Mouse (Mus musculus) left cerebral cortex, adult 2 months (tissue): ENCODE measurements around the gene Trpv4. TPM values are rescaled to one million over a fixed set of nuclear protein-coding genes. Genes with fewer than 3 reads are reported as not detected.

Experiments used
- DNase-seq, 2 experiments: peaks; one replicate each; pipeline ENCODE4 v3.0.0; 2021 to 2022; ENCODE audit warnings: low spot score in 2 of 2, mixed read lengths in 1 of 2; ENCODE audit errors: extremely low spot score in 1 of 2
- H3K27ac ChIP-seq: fragments of 200-600 bp; 2 replicates; pipeline ENCODE4 v1.8.1; 2022
- H3K4me3 ChIP-seq: fragments of 200-600 bp; 2 replicates; pipeline ENCODE4 v1.8.1; 2022
- CTCF ChIP-seq: fragments of 200-600 bp; IDR thresholded peaks from 2 replicates; pipeline ENCODE4 v1.8.1; 2022; ENCODE audit warnings: antibody characterized with exemption, mild to moderate bottlenecking, moderate library complexity
- intact Hi-C: fragments of 180-260 bp; cut with DNase I; formaldehyde crosslinking; loops from one replicate; pipeline ENCODE4 v1.15.1; 2025
- total RNA-seq, 2 experiments: library from RNA; stranded (reverse); gene quantifications; 2 replicates each; pipeline ENCODE4 v1.2.3; 2021

Gene Trpv4
- total RNA-seq, 2 experiments from 2014 or later: 1.8 to 2.2 TPM

DNA sequence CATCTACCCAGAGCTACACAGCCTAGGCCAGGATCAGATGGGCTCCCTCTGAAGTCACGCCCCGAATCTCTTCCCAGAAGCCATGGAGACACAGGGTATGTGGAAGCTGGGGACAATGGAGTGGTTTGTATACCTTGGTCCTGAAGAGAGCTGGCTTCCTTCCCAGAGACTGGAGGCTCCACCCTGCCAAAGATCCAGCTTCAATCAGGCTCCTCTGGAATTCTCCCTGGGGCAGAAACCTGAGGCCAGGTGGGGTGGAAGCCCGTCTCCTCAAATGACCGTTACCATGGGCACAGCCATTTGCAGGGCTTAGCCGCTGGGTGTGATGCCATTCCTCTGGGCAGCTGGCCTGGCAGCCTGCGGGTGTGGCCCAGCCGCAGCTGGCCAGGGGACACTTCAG is 6.5 kb upstream of the Trpv4 start:
- intact Hi-C loops: loop anchor here (5.0 kb wide), 2 partner anchors 37 to 282 kb away; partner anchors contain the start of genes Kctd10 and Ube3b
- no peak for TF ChIP-seq CTCF
- no peak for DNase-seq
- no peak overlapping the region for H3K4me3 ChIP-seq
- H3K27ac ChIP-seq: no peak overlapping the region

DNA sequence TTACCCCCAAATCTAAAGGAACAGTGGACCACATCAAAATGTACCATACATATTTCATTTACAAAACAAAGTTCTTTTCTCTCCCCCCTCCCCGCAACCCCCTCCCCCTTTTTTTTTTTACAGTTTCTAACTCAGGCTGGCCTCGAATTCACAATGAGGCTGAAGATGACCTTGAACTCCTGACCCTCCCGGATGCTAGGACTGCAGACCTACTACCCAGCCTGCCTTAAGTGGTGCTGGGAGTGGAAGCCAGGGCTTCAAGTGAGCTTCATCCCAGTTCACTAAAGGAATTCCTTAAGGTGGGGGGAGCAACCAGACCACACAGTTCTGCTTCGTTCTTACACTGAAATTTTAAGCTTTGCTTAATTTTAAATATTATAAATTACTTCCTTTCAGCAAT is 5.9 kb upstream of the Trpv4 start:
- no peak for DNase-seq
- no peak for TF ChIP-seq CTCF
- intact Hi-C loops: loop anchor here (5.0 kb wide), 1 partner anchor 37 kb away; no protein-coding TSS in a partner anchor
- no peak overlapping the region for H3K4me3 ChIP-seq
- H3K27ac ChIP-seq: no peak overlapping the region

DNA sequence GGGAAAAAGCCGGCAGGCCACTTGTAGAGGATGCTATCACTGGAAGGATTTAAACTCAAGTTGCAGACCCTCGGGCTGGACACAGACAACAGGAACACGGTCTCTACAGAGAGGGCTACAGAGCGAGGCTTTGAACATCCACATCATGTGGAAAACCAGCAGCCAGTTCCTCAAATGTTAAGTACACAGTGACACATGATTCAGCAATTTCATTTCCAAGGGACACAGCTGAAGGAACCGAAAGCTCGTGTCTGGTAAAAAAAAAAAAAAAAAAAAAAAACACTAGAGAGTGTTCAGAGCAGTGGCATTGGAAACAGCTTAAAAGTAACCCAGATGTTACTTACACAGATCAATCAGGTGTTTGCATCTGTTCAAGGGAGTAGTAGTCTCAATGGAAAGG is 2.8 kb upstream of the Trpv4 start:
- no peak for DNase-seq
- intact Hi-C loops: loop anchor here (5.0 kb wide), 1 partner anchor 34 kb away; no protein-coding TSS in a partner anchor
- no peak for TF ChIP-seq CTCF
- H3K4me3 ChIP-seq: no peak overlapping the region
- H3K27ac ChIP-seq: no peak overlapping the region

DNA sequence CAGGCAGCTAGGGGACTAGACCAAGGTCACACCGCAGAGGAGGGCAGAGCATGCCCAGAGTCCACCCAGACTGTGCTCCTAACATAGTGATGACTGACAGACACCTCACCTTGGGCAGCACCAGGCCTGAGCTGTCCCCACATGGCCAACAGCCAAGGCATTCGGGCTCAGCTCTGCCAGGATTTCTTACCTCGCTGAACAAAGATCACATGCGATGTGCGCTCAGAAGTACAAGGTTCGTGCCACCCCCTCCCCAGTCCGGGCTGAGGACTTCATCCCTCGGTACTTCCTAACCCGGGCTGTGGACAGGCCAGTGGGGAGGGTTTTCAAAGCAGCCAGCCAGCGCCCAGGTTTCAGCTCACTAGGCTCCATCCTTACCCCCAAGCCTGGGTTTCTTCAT is 795 bp downstream of the Trpv4 start:
- Histone ChIP-seq H3K4me3 (no peak overlapping the region), H3K27ac (no peak overlapping the region)
- intact Hi-C loops: no loop called here
- DNase-seq: no peak
- no peak for TF ChIP-seq CTCF

DNA sequence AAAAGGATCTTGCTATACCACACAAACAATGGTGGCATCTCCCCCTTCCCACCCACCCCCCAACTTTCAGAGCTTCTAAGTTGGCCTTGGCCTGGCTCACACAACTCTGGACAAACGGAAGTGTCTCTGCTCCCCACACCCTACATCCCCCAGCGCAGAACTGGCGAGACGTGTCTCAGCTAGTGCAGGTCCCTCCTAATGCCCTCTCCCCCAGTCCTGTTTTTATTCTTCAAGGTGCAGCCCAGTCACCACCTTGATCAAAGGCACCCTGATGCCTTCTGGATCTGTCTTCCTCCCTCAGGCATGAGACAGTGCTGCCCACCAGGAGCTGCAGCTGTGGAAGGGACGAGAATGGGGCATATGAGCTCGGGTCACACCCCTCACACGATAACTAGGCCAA is 1.9 kb downstream of the Trpv4 start:
- no peak overlapping the region for H3K4me3 ChIP-seq
- intact Hi-C loops: no loop called here
- no peak for TF ChIP-seq CTCF
- no peak for DNase-seq
- no peak overlapping the region for H3K27ac ChIP-seq

DNA sequence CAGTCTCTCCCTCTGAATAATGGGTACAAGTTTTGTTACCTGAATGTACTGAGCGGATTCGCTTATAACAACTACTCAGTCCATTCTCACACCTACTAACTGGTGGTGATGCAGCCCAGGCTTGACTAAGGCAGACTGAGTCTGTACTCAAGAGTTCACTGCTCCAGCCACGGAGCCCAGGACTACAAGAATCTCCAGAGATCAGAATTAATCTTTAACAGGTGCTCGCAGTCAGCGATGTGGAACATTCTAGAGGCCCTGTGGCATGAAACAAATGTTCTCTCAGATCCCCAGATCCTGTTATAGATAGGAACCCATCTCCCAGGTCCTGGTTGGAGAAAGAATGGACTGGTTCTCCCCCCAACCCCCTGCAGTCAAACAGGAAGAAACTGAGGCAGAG is 2.5 kb downstream of the Trpv4 start:
- no peak for TF ChIP-seq CTCF
- DNase-seq: no peak
- H3K4me3 ChIP-seq: no peak overlapping the region
- no peak overlapping the region for H3K27ac ChIP-seq
- intact Hi-C loops: no loop called here

DNA sequence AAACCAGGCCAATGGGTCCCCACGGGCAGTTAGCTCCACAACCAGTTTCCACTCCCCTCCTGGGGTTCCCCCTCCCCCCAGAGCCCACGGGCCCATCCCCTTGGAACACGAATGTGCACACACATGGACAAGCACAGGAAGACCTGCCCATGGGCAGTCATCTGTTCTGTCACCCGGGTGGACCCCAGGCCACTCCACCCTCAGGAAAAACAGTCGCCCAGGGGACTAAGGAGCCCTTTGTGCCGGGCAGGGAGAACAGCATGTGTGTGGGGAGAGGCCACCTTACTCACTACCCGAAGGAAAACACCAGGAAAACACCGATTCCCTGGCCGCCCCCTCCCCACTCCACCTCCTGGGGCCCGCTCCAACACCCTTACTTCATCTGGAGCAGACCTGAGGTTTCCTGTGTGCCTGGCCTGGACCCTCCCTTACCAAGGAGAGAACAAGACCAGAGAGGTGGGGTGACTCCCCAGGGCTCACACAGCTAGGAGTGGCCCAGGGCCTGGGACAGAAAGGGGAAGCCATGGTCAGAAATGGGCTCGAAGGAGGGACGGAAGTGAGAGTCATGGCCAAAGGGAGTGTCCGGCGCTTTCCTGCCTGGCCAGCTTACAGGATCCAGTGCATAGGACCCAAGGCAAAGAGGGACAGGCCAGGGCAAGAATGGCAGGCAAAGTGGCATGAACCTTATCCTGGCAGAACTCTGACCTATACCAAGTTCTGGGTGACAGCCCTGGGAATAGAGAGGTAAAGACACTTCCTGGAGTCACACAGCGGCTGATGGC is 4.4 kb downstream of the Trpv4 start:
- DNase-seq: no peak
- H3K4me3 ChIP-seq: no peak overlapping the region
- no peak for TF ChIP-seq CTCF
- intact Hi-C loops: no loop called here
- no peak overlapping the region for H3K27ac ChIP-seq

DNA sequence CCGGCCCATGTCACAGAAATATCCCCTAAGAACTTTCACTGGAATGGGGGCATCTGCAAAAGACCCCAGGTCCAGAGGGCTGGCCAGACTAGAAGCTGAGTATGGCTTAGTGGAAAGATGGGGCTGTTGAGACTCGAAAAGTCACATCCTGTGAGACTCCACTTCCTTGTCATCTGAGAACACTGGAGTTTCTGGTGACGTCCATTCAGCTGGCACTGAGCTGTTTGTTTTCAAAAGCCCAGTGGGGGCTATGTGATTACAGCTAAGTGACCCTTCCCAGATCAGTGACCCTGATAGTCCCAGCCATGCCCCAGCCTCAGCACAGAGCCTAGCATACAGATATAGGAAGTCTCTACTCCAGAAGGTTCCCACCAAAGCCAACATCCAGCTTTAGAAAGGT is 6.8 kb downstream of the Trpv4 start:
- DNase-seq: no peak
- intact Hi-C loops: no loop called here
- no peak for TF ChIP-seq CTCF
- no peak overlapping the region for H3K27ac ChIP-seq
- no peak overlapping the region for H3K4me3 ChIP-seq

DNA sequence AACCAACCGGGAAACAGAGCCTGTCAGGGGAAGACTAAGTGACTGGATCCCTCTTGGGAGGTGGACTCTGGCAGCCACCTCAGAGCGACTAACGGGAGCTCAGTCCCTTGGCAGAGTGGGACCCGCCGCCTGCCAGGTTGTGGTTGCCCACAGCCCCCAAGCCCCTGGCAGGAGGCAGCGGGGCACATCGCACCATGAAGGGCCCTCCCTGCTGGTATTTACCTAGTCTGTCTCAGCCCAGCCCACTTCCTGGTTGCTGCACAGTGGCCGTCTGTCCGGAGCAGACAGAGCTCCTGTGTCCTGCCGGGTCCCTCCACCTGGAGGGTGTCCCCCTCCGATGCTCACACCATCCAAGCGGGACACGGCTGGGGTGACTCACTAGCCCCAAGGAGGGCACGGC is 7.2 kb downstream of the Trpv4 start:
- no peak for TF ChIP-seq CTCF
- Histone ChIP-seq H3K27ac (no peak overlapping the region), H3K4me3 (no peak overlapping the region)
- no peak for DNase-seq
- intact Hi-C loops: no loop called here

DNA sequence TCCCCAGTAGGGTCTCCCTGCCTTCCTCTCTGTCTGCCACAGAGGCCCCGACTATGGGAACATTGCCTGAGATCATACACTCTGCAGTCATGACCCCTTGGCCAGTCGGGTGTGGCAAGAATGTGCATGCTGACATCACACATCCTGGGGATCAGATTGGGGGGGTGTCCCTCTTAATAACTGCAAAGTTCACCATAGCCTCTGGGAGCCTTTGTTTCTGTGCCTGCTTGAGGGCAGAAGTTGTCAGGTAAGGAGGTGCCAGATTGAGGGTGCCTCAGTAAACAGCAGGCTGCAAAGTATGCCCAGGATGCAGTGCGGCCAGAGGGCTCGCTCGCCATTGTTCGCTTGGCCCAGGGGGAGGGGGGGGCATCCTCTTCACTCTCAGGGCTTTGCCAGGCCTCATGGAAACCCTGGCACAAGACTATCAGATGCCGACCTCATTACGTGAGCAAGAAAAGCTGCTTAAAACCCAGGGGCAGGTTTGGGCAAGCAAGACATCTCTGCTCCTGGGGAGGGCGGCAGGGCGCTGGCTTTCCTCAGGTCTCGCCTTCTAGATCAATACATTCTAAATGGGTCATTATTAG is 9.4 kb downstream of the Trpv4 start:
- no peak for TF ChIP-seq CTCF
- H3K4me3 ChIP-seq: no peak overlapping the region
- no peak for DNase-seq
- intact Hi-C loops: no loop called here
- no peak overlapping the region for H3K27ac ChIP-seq

DNA sequence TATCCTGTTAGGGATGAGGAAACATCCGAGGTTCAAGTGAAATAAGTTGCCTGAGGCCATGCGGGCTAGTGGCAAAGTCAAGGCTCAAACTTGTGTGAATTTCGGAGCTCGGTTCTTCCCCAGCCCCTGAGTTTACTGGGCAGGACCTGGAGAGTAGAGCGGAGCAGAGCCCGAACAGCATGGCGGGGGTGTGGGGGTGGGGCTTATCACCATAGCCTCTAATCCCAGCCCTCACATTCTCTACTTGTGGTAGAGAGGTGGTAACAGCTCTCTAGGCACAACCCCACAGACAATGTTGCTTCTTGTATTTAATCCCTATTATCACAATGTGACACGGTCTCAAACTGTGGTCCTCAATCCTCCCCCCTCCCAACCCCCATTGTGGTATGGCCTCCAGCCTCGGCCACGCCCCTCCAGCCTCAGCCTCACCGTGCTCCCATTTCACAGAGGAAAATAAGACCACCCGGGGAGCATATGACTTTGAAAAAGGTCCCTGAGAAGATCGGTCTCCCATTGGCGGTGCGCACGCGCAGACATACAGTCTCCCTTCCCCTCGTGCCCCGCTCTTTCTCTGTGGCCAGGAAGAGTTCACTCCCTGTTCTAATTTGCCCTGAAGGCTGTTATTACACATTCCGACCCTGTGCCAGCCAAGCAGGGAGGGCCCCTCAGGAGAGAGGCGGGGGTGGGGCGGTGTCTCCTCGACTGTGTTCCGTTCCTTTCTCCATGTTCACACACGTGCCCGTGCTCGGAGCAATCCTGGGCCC is 10.8 kb downstream of the Trpv4 start:
- Histone ChIP-seq H3K4me3 (peak overlapping the region; percentile 27), H3K27ac (no peak overlapping the region)
- DNase-seq: no peak
- intact Hi-C loops: no loop called here
- no peak for TF ChIP-seq CTCF

DNA sequence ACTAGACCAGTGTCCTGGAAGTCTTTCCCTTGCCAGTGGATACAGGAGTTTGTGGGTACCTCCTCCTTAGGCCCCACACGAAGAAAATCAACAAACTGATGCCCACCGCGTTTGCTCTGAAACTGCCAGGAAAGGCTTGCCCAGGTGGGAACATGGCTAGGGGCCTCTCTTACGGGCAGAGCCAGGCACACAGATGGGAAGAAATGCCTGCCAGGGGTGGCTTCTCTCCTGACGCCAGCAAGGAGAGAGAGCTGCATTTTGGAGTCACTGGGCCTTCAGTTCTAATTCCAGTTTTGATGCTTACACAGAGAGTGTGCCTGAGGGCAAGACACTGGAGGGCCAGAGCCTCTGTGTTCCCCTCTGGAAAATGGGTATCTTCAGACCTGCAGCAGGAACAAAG is 12.3 kb downstream of the Trpv4 start:
- TF ChIP-seq CTCF: no peak
- intact Hi-C loops: no loop called here
- no peak for DNase-seq
- no peak overlapping the region for H3K27ac ChIP-seq
- H3K4me3 ChIP-seq: no peak overlapping the region
